Mouse (Mus musculus): ENCODE data around the gene Slc17a9. TPM values are rescaled to one million over a fixed set of nuclear protein-coding genes. Genes with fewer than 3 reads are reported as not detected.

Slc17a9 gene
- polyA plus RNA-seq, 1 experiment: 24.9 TPM

DNA sequence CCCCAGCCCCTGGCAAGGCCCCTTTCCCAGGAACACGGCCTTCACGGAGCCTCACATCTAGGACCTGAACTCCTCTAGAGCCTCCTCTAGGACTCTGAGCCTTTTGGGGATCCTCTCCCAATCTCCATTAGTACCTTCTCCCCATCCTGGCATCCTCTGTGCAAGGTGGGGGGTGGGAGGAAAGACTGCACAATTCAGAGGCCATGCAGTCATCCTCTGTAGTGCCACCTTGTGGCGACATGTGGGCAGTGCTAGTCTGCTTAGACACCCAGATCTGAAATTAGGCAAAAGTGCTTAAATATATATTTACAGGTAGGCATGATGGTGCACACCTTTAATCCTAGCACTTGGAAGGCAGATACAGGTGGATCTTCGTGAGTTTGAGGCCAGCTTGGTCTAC, 66.6 kb downstream of the Slc17a9 start:
- Histone ChIP-seq H3K4me3 (ENCODE audit: control insufficient read depth, insufficient read depth, low read length) (no peak overlapping the region), H3K4me1 (replicated peaks; ENCODE audit: control insufficient read depth, insufficient read depth, low read length) (no peaks in the 10 kb centered on the region), H3K27me3 (ENCODE audit: control insufficient read depth, insufficient read depth, low read length) (no peaks in the 10 kb centered on the region), H3K27ac (ENCODE audit: control insufficient read depth, insufficient read depth, low read length) (no peak overlapping the region), H3K36me3 (ENCODE audit: control insufficient read depth, insufficient read depth, low read length) (no peaks in the 10 kb centered on the region)
- WGBS: 43% methylated on average over 4 of the region's 4 CpGs
- DNase-seq: peak; percentile 50
- TF ChIP-seq POLR2A (IDR thresholded peaks at IDR 0.05; ENCODE audit: control insufficient read depth, extremely low read depth, insufficient read depth, low read length, poor library complexity) (no peak), CTCF (IDR thresholded peaks at IDR 0.05; ENCODE audit: borderline replicate concordance, control insufficient read depth, extremely low read depth, insufficient read depth, low read length, poor library complexity) (peak; percentile 67; the same call in 1 of the 2 replicates)

Other genes with a start within 250 kb of the Slc17a9 start
- gene Ntsr1, start 225.3 kb upstream of the Slc17a9 start, polyA plus RNA-seq (2012; rRNA removed): 0.19 and 0.40 TPM in 2 replicates
- 75.6 and 75.7 TPM in 2 replicates for gene Mrgbp, start 144.0 kb upstream of the Slc17a9 start, polyA plus RNA-seq (2012; rRNA removed)
- gene Ogfr, start 136.0 kb upstream of the Slc17a9 start, polyA plus RNA-seq (2012; rRNA removed): 75.7 and 86.1 TPM in 2 replicates
- 4.4 and 4.8 TPM in 2 replicates for gene Col9a3, start 127.5 kb upstream of the Slc17a9 start, polyA plus RNA-seq (2012; rRNA removed)
- gene Tcfl5, start 82.6 kb upstream of the Slc17a9 start, polyA plus RNA-seq (2012; rRNA removed): 0.09 TPM in 1 of 2 replicates, not detected in the other
- 40.7 and 42.2 TPM in 2 replicates for gene Dido1, start 15.3 kb upstream of the Slc17a9 start, polyA plus RNA-seq (2012; rRNA removed)
- gene Gid8, start 15.1 kb upstream of the Slc17a9 start, polyA plus RNA-seq (2012; rRNA removed): 34.9 and 35.5 TPM in 2 replicates
- gene Bhlhe23, start 51.6 kb downstream of the Slc17a9 start, polyA plus RNA-seq (2012; rRNA removed): 0.16 and 0.46 TPM in 2 replicates
- gene Ythdf1, start 195.7 kb downstream of the Slc17a9 start, polyA plus RNA-seq (2012; rRNA removed): 76.7 and 78.3 TPM in 2 replicates
- 0.08 and 0.19 TPM in 2 replicates for gene Birc7, start 203.8 kb downstream of the Slc17a9 start, polyA plus RNA-seq (2012; rRNA removed)
- 12.5 and 24.6 TPM in 2 replicates for gene Nkain4, start 229.4 kb downstream of the Slc17a9 start, polyA plus RNA-seq (2012; rRNA removed)
- gene Arfgap1, start 242.0 kb downstream of the Slc17a9 start, polyA plus RNA-seq (2012; rRNA removed): 65.5 and 68.4 TPM in 2 replicates

Data from thymus, adult 2 months (tissue).